Mouse (Mus musculus) MEL (cell line): ENCODE results near the gene Nudt8. TPM values are rescaled to one million over a fixed set of nuclear protein-coding genes. Genes with fewer than 3 reads are reported as not detected.

Experiments
- DNase-seq: peaks from one replicate; pipeline ENCODE4 v3.0.0; 2011; ENCODE audit warnings: low read depth, low spot score
- H3K27ac ChIP-seq: 2 replicates; pipeline ENCODE4 v1.5.1; 2012; ENCODE audit warnings: low read depth, mild to moderate bottlenecking, control low read depth, low read length, moderate library complexity; ENCODE audit not compliant: control insufficient read depth
- H3K27me3 ChIP-seq, 2 experiments: fragments of 150-350 bp in 1 of 2; sonication (generic) in 1 of 2; 2 replicates each; pipeline ENCODE4 v1.6.1; 2012; ENCODE audit warnings: low read length in 2 of 2, mild to moderate bottlenecking in 2 of 2, improper control_type of control experiment in 1 of 2, moderate library complexity in 1 of 2; ENCODE audit not compliant: insufficient read depth in 2 of 2, control insufficient read depth in 1 of 2
- H3K36me3 ChIP-seq, 2 experiments: 2 replicates each; pipeline ENCODE4 v1.6.1; 2012 to 2014; ENCODE audit warnings: low read length in 2 of 2, improper control_type of control experiment in 1 of 2, inconsistent platforms in 1 of 2, mild to moderate bottlenecking in 1 of 2; ENCODE audit not compliant: insufficient read depth in 2 of 2, control insufficient read depth in 1 of 2
- H3K4me1 ChIP-seq, 2 experiments: fragments of 150-350 bp in 1 of 2; sonication (generic) in 1 of 2; 2 replicates each; pipeline ENCODE4 v1.6.1; 2012; ENCODE audit warnings: low read length in 2 of 2, improper control_type of control experiment in 1 of 2, mild to moderate bottlenecking in 1 of 2; ENCODE audit not compliant: insufficient read depth in 2 of 2, control insufficient read depth in 1 of 2
- H3K4me3 ChIP-seq, 2 experiments: fragments of 150-350 bp in 1 of 2; sonication (generic) in 1 of 2; 2 replicates each; pipeline ENCODE4 v1.5.1; 2012; ENCODE audit warnings: low read depth in 2 of 2, low read length in 2 of 2, mild to moderate bottlenecking in 2 of 2, moderate library complexity in 2 of 2, control low read depth in 1 of 2, improper control_type of control experiment in 1 of 2; ENCODE audit not compliant: control insufficient read depth in 1 of 2, insufficient read depth in 1 of 2
- H3K79me2 ChIP-seq: 2 replicates; pipeline ENCODE4 v1.6.1; 2012; ENCODE audit warnings: mild to moderate bottlenecking, low read length, moderate library complexity; ENCODE audit not compliant: control insufficient read depth, poor library complexity, insufficient read depth
- H3K9ac ChIP-seq: 2 replicates; pipeline ENCODE4 v1.6.1; 2012; ENCODE audit warnings: low read depth, mild to moderate bottlenecking, control low read depth, low read length, moderate library complexity; ENCODE audit not compliant: control insufficient read depth, poor library complexity, severe bottlenecking
- H3K9me3 ChIP-seq: fragments of 150-350 bp; sonication (generic); replicated peaks from 2 replicates; pipeline ENCODE4 v1.6.1; 2012; ENCODE audit warnings: mild to moderate bottlenecking, low read length, improper control_type of control experiment, moderate library complexity; ENCODE audit not compliant: insufficient read depth
- CTCF ChIP-seq, 3 experiments: IDR thresholded peaks in 2 of 3; conservative IDR thresholded peaks in 1 of 3; 2 replicates each; pipeline ENCODE4 v1.5.1; 2011 to 2012; ENCODE audit warnings: low read length in 3 of 3, low read depth in 2 of 3, mild to moderate bottlenecking in 2 of 3, improper control_type of control experiment in 1 of 3, inconsistent platforms in 1 of 3, mixed read lengths in 1 of 3, moderate library complexity in 1 of 3; ENCODE audit not compliant: control insufficient read depth in 1 of 3, insufficient read depth in 1 of 3, poor library complexity in 1 of 3, severe bottlenecking in 1 of 3
- ELF1 ChIP-seq: IDR thresholded peaks from 2 replicates; pipeline ENCODE4 v1.6.1; 2014; ENCODE audit warnings: low read depth, mild to moderate bottlenecking, inconsistent platforms, low read length, improper control_type of control experiment, moderate library complexity
- NELFE ChIP-seq: IDR thresholded peaks from 2 replicates; pipeline ENCODE4 v1.6.1; 2011; ENCODE audit warnings: low read depth, low read length, improper control_type of control experiment
- TBP ChIP-seq: IDR thresholded peaks from 2 replicates; pipeline ENCODE4 v1.8.0; 2011; ENCODE audit warnings: low read depth, low read length, improper control_type of control experiment
- TCF12 ChIP-seq: IDR thresholded peaks from 2 replicates; pipeline ENCODE4 v1.6.1; 2014; ENCODE audit warnings: low read depth, mild to moderate bottlenecking, inconsistent platforms, low read length, improper control_type of control experiment, moderate library complexity
- polyA plus RNA-seq, 2 experiments: library from polyadenylated mRNA; stranded (reverse) in 1 of 2; unstranded in 1 of 2; fragments of >175 nt in 1 of 2; fragments of >200 nt in 1 of 2; gene quantifications; 2 replicates each; pipeline versions ENCODE4 v1.2.1 to v1.2.4; 2012; ENCODE audit warnings: low replicate concordance in 2 of 2, low read depth in 1 of 2; ENCODE audit not compliant: insufficient read length in 2 of 2, insufficient read depth in 1 of 2, missing spikeins in 1 of 2
- total RNA-seq: library from RNA; depleted of rRNA; stranded (reverse); fragments of 300-350 nt; gene quantifications from 2 replicates; pipeline ENCODE4 v1.2.3, GENCODE M21; 2012; rRNA removed

The Nudt8 gene
- total and polyA plus RNA-seq, 3 experiments: 58.1 to 71.5 TPM; not detected in 1

DNA sequence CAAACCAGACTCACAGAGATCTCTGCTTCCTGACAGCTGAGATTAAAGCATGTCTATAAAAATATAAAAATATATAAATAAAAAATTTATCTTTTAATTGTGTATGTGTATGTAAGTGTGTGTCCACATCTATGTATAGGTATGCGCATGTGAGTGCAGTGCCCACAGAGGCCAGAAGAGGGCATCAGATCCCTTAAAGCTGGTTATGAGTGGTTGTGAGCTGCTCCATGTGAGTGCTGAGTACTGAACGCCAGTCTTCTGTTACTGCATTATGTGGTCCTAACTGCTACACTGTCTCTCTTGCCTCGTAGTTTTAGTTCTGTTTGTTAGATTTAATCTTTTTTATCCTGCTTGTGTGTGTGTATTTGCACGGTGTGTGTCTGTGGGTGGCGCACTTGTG lies 50.6 kb downstream of the Nudt8 start:
- peaks cover 0 to 7% of the 10 kb centered on the region in 2 experiments; a peak in 2 of 4 replicates for H3K4me1 ChIP-seq
- H3K27ac ChIP-seq: no peak overlapping the region
- no peak overlapping the region for H3K4me3 ChIP-seq
- TF ChIP-seq TCF12 (no peak), TBP (no peak), NELFE (no peak), CTCF (IDR thresholded peaks at IDR 0.05 in 2 of 3, conservative IDR thresholded peaks at IDR 0.05 in 1 of 3; ENCODE audit: control insufficient read depth in 1 of 3, insufficient read depth in 1 of 3, low read depth in 2 of 3, low read length in 3 of 3, poor library complexity in 1 of 3, severe bottlenecking in 1 of 3) (peak; percentile 24 to 30 (median 29); a peak in 4 of 6 replicates), ELF1 (no peak)
- no peak overlapping the region for H3K9ac ChIP-seq
- peaks cover 0 to 3% of the 10 kb centered on the region in 2 experiments; a peak in 1 of 4 replicates for H3K27me3 ChIP-seq
- peak; percentile 32 for DNase-seq
- no peaks in the 10 kb centered on the region for H3K79me2 ChIP-seq
- H3K9me3 ChIP-seq: no peaks in the 10 kb centered on the region
- H3K36me3 ChIP-seq: peaks cover 0 to 3% of the 10 kb centered on the region in 2 experiments; a peak in 1 of 4 replicates

Other genes with a start within 250 kb of the Nudt8 start
Only the 30 nearest of the 32 such genes appear.
- 11.1 and 12.5 TPM in 2 replicates for gene Chka, start 148.8 kb upstream of the Nudt8 start, total RNA-seq
- gene Chka, start 148.8 kb upstream of the Nudt8 start, polyA plus RNA-seq: 10 to 100 TPM in 1 of 2 experiments, not detected in 1; 21.0 TPM
- 17.0 and 21.4 TPM in 2 replicates for gene Tcirg1, start 93.4 kb upstream of the Nudt8 start, total RNA-seq
- gene Tcirg1, start 93.4 kb upstream of the Nudt8 start, polyA plus RNA-seq: 10 to 100 TPM in 1 of 2 experiments, not detected in 1; 32.6 TPM
- 204 and 205 TPM in 2 replicates for gene Ndufs8, start 87.8 kb upstream of the Nudt8 start, total RNA-seq
- gene Ndufs8, start 87.8 kb upstream of the Nudt8 start, polyA plus RNA-seq: 100 to 1,000 TPM in 1 of 2 experiments, not detected in 1; 243 TPM
- gene Aldh3b1, start 70.8 kb upstream of the Nudt8 start, total RNA-seq: 0.07 and 0.08 TPM in 2 replicates
- gene Aldh3b1, start 70.8 kb upstream of the Nudt8 start, polyA plus RNA-seq: under 1 TPM in 1 of 2 experiments, not detected in 1; 0.10 TPM
- 4.3 and 4.7 TPM in 2 replicates for gene Unc93b1, start 65.4 kb upstream of the Nudt8 start, total RNA-seq
- 1 to 10 TPM in 1 of 2 experiments, not detected in 1; 8.2 TPM for gene Unc93b1, start 65.4 kb upstream of the Nudt8 start, polyA plus RNA-seq
- gene Aldh3b3, start 41.9 kb upstream of the Nudt8 start, total RNA-seq: not detected in 2 replicates
- gene Aldh3b3, start 41.9 kb upstream of the Nudt8 start, polyA plus RNA-seq: not detected
- not detected in 2 replicates for gene Aldh3b2, start 28.3 kb upstream of the Nudt8 start, total RNA-seq
- not detected for gene Aldh3b2, start 28.3 kb upstream of the Nudt8 start, polyA plus RNA-seq
- 3.3 and 5.9 TPM in 2 replicates for gene Acy3, start 14.0 kb upstream of the Nudt8 start, total RNA-seq
- 10 to 100 TPM in 1 of 2 experiments, not detected in 1; 12.1 TPM for gene Acy3, start 14.0 kb upstream of the Nudt8 start, polyA plus RNA-seq
- gene Tbx10, start 7.8 kb upstream of the Nudt8 start, total RNA-seq: not detected in 2 replicates
- gene Tbx10, start 7.8 kb upstream of the Nudt8 start, polyA plus RNA-seq: not detected
- 1.8 and 3.6 TPM in 2 replicates for gene Gm49405, start within 50 bp of the Nudt8 start, total RNA-seq
- gene Gm49405, start within 50 bp of the Nudt8 start, polyA plus RNA-seq: 1 to 10 TPM in 1 of 2 experiments, not detected in 1; 5.7 TPM
- 6.8 and 9.9 TPM in 2 replicates for gene Doc2g, start 2.7 kb downstream of the Nudt8 start, total RNA-seq
- gene Doc2g, start 2.7 kb downstream of the Nudt8 start, polyA plus RNA-seq: 10 to 100 TPM in 1 of 2 experiments, not detected in 1; 16.0 TPM
- gene Ndufv1, start 12.2 kb downstream of the Nudt8 start, total RNA-seq: 235 and 267 TPM in 2 replicates
- 100 to 1,000 TPM in 1 of 2 experiments, not detected in 1; 218 TPM for gene Ndufv1, start 12.2 kb downstream of the Nudt8 start, polyA plus RNA-seq
- gene Gstp1, start 37.4 kb downstream of the Nudt8 start, total RNA-seq: 251 and 270 TPM in 2 replicates
- gene Gstp1, start 37.4 kb downstream of the Nudt8 start, polyA plus RNA-seq: 100 to 1,000 TPM in 1 of 2 experiments, not detected in 1; 369 TPM
- gene Gstp2, start 45.4 kb downstream of the Nudt8 start, total RNA-seq: 7.4 TPM in 1 of 2 replicates, not detected in the other
- gene Gstp2, start 45.4 kb downstream of the Nudt8 start, polyA plus RNA-seq: under 1 TPM in 1 of 2 experiments, not detected in 1; 0.65 TPM
- gene Gstp3, start 59.0 kb downstream of the Nudt8 start, total RNA-seq: not detected in 2 replicates
- gene Gstp3, start 59.0 kb downstream of the Nudt8 start, polyA plus RNA-seq: under 1 TPM in 1 of 2 experiments, not detected in 1; 0.84 TPM
- not detected in 2 replicates for gene Cabp2, start 81.0 kb downstream of the Nudt8 start, total RNA-seq
- under 1 TPM in 1 of 2 experiments, not detected in 1; 0.14 TPM for gene Cabp2, start 81.0 kb downstream of the Nudt8 start, polyA plus RNA-seq
- 53.4 and 53.5 TPM in 2 replicates for gene Cdk2ap2, start 96.6 kb downstream of the Nudt8 start, total RNA-seq
- 10 to 100 TPM in 1 of 2 experiments, not detected in 1; 97.6 TPM for gene Cdk2ap2, start 96.6 kb downstream of the Nudt8 start, polyA plus RNA-seq
- gene Pitpnm1, start 99.4 kb downstream of the Nudt8 start, total RNA-seq: 18.4 and 25.3 TPM in 2 replicates
- gene Pitpnm1, start 99.4 kb downstream of the Nudt8 start, polyA plus RNA-seq: 10 to 100 TPM in 1 of 2 experiments, not detected in 1; 51.2 TPM
- gene Aip, start 125.3 kb downstream of the Nudt8 start, total RNA-seq: 37.8 and 40.0 TPM in 2 replicates
- gene Aip, start 125.3 kb downstream of the Nudt8 start, polyA plus RNA-seq: 100 to 1,000 TPM in 1 of 2 experiments, not detected in 1; 101 TPM
- not detected in 2 replicates for gene Gpr152, start 139.2 kb downstream of the Nudt8 start, total RNA-seq
- gene Gpr152, start 139.2 kb downstream of the Nudt8 start, polyA plus RNA-seq: under 1 TPM in 1 of 2 experiments, not detected in 1; 0.03 TPM
- 0.08 and 0.13 TPM in 2 replicates for gene Cabp4, start 143.5 kb downstream of the Nudt8 start, total RNA-seq
- gene Cabp4, start 143.5 kb downstream of the Nudt8 start, polyA plus RNA-seq: under 1 TPM in 1 of 2 experiments, not detected in 1; 0.24 TPM
- gene Coro1b, start 148.0 kb downstream of the Nudt8 start, total RNA-seq: 54.1 and 55.5 TPM in 2 replicates
- gene Coro1b, start 148.0 kb downstream of the Nudt8 start, polyA plus RNA-seq: 100 to 1,000 TPM in 1 of 2 experiments, not detected in 1; 111 TPM
- 75.7 and 80.3 TPM in 2 replicates for gene Ptprcap, start 153.0 kb downstream of the Nudt8 start, total RNA-seq
- 10 to 100 TPM in 1 of 2 experiments, not detected in 1; 67.9 TPM for gene Ptprcap, start 153.0 kb downstream of the Nudt8 start, polyA plus RNA-seq
- 7.4 and 8.7 TPM in 2 replicates for gene Rps6kb2, start 162.8 kb downstream of the Nudt8 start, total RNA-seq
- 10 to 100 TPM in 1 of 2 experiments, not detected in 1; 19.8 TPM for gene Rps6kb2, start 162.8 kb downstream of the Nudt8 start, polyA plus RNA-seq
- gene Carns1, start 174.9 kb downstream of the Nudt8 start, total RNA-seq: 0.39 and 0.81 TPM in 2 replicates
- gene Carns1, start 174.9 kb downstream of the Nudt8 start, polyA plus RNA-seq: under 1 TPM in 1 of 2 experiments, not detected in 1; 0.63 TPM
- 14.0 and 15.2 TPM in 2 replicates for gene Tbc1d10c, start 190.7 kb downstream of the Nudt8 start, total RNA-seq
- gene Tbc1d10c, start 190.7 kb downstream of the Nudt8 start, polyA plus RNA-seq: 10 to 100 TPM in 1 of 2 experiments, not detected in 1; 15.5 TPM
- 437 and 453 TPM in 2 replicates for gene Ppp1ca, start 191.5 kb downstream of the Nudt8 start, total RNA-seq
- 100 to 1,000 TPM; 455 to 505 TPM for gene Ppp1ca, start 191.5 kb downstream of the Nudt8 start, polyA plus RNA-seq
- gene Rad9a, start 201.1 kb downstream of the Nudt8 start, total RNA-seq: 20.5 and 21.3 TPM in 2 replicates
- 10 to 100 TPM in 1 of 2 experiments, not detected in 1; 37.9 TPM for gene Rad9a, start 201.1 kb downstream of the Nudt8 start, polyA plus RNA-seq
- gene Clcf1, start 213.7 kb downstream of the Nudt8 start, total RNA-seq: 0.13 and 0.42 TPM in 2 replicates
- 1 to 10 TPM in 1 of 2 experiments, not detected in 1; 2.3 TPM for gene Clcf1, start 213.7 kb downstream of the Nudt8 start, polyA plus RNA-seq
- not detected in 2 replicates for gene AC109138.7, start 213.8 kb downstream of the Nudt8 start, total RNA-seq
- gene AC109138.7, start 213.8 kb downstream of the Nudt8 start, polyA plus RNA-seq: not detected